Mouse (Mus musculus): ENCODE measurements at regions not wholly inside any gene's neighbourhood (a gene's known extent, or its start where the extent isn't known, plus 50 kb on each side); places are given as distances from the start of the nearest gene placed in this dataset.
"Not testable (repeated sequence)": the region's sequence is repeated elsewhere in the genome, so short reads cannot be mapped to it uniquely, and the experiment has no call there.

DNA sequence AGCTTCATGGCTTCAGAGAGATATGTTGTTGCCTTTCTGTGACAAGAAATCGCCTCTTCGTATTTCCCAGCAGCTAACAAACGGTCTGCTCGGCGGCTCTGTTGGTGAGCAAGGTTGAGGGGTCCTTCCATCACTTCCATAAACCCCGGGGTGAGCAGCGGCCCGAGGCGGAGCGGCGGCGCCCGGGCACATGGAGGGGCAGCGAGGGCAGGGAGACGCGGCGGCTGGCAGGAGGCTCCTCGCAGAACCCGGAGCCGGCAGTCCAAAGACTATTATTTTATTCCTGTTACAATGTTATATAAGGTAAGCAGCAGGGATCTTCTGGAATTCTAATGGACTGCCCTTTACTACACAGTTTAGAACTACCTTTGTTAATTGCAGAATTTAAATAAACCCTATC lies 366.9 kb upstream of the Olfr1507 start:
- TF ChIP-seq EP300, CTCF (IDR thresholded peaks at IDR 0.05; ENCODE audit: low read depth): not testable (repeated sequence)
